Mouse (Mus musculus) embryonic facial prominence, embryonic 11.5 days (tissue): Measurements from ENCODE around the gene Pole2. TPM values are rescaled to one million over a fixed set of nuclear protein-coding genes. Genes with fewer than 3 reads are reported as not detected.
"Not testable (repeated sequence)": the region's sequence is repeated elsewhere in the genome, so short reads cannot be mapped to it uniquely, and the experiment has no call there.

Experiments
- ATAC-seq: fragments of 200-750 bp; cut with Nextera tagmentation; replicated peaks from 2 replicates; pipeline ENCODE4 v1.8.0; 2017; ENCODE audit warnings: low read depth; ENCODE audit not compliant: insufficient number of reproducible peaks, low FRiP score, low TSS enrichment
- DNase-seq: peaks from one replicate; pipeline ENCODE4 v3.0.0-alpha.2; 2015; ENCODE audit warnings: low spot score
- H3K27ac ChIP-seq: fragments of 300-500 bp; sonication (generic); replicated peaks from 2 replicates; pipeline ENCODE4 v1.5.1; 2014; ENCODE audit warnings: mild to moderate bottlenecking, low read depth, low read length, control low read depth
- H3K27me3 ChIP-seq: fragments of 300-500 bp; sonication (generic); 2 replicates; pipeline ENCODE4 v1.6.1; 2014; ENCODE audit warnings: mild to moderate bottlenecking, low read length, moderate library complexity, mixed read lengths; ENCODE audit not compliant: control insufficient read depth, insufficient read depth
- H3K36me3 ChIP-seq: fragments of 300-500 bp; sonication (generic); replicated peaks from 2 replicates; pipeline ENCODE4 v1.6.1; 2014; ENCODE audit warnings: low read depth, mild to moderate bottlenecking, low read length, moderate library complexity, mixed read lengths; ENCODE audit not compliant: control insufficient read depth, insufficient read depth
- H3K4me1 ChIP-seq: fragments of 300-500 bp; sonication (generic); 2 replicates; pipeline ENCODE4 v1.6.1; 2014; ENCODE audit warnings: low read length, mixed read lengths; ENCODE audit not compliant: control insufficient read depth, insufficient read depth
- H3K4me2 ChIP-seq: fragments of 300-500 bp; sonication (generic); 2 replicates; pipeline ENCODE4 v1.6.1; 2014; ENCODE audit warnings: low read depth, mild to moderate bottlenecking, control low read depth, low read length, moderate library complexity
- H3K4me3 ChIP-seq: fragments of 300-500 bp; sonication (generic); 2 replicates; pipeline ENCODE4 v1.5.1; 2014; ENCODE audit warnings: low read depth, low read length, control low read depth
- H3K9ac ChIP-seq: fragments of 300-500 bp; sonication (generic); replicated peaks from 2 replicates; pipeline ENCODE4 v1.6.1; 2014; ENCODE audit warnings: mild to moderate bottlenecking, control low read depth, low read length
- H3K9me3 ChIP-seq: fragments of 300-500 bp; sonication (generic); replicated peaks from 2 replicates; pipeline ENCODE4 v1.6.1; 2016; ENCODE audit warnings: mild to moderate bottlenecking, low read length, inconsistent platforms, mixed read lengths; ENCODE audit not compliant: control insufficient read depth
- WGBS: fragments of 180-500 bp; shearing (Covaris S2); extraction: QIAGEN DNeasy Blood & Tissue Kit; methylation state at CpG from one replicate; pipeline ENCODE4 v1.1.7; 2014; 5-methylcytosine and 5-hydroxymethylcytosine counted together
- polyA plus RNA-seq: library from polyadenylated mRNA; unstranded; fragments of >200 nt; fragmentation: Nextera tagmentation; extraction: Ambion mirVana; gene quantifications from 2 replicates; pipeline ENCODE4 v1.2.1, GENCODE M21; 2014

The Pole2 gene
- polyA plus RNA-seq, 1 experiment from 2014 or later, result 36.5 TPM

DNA sequence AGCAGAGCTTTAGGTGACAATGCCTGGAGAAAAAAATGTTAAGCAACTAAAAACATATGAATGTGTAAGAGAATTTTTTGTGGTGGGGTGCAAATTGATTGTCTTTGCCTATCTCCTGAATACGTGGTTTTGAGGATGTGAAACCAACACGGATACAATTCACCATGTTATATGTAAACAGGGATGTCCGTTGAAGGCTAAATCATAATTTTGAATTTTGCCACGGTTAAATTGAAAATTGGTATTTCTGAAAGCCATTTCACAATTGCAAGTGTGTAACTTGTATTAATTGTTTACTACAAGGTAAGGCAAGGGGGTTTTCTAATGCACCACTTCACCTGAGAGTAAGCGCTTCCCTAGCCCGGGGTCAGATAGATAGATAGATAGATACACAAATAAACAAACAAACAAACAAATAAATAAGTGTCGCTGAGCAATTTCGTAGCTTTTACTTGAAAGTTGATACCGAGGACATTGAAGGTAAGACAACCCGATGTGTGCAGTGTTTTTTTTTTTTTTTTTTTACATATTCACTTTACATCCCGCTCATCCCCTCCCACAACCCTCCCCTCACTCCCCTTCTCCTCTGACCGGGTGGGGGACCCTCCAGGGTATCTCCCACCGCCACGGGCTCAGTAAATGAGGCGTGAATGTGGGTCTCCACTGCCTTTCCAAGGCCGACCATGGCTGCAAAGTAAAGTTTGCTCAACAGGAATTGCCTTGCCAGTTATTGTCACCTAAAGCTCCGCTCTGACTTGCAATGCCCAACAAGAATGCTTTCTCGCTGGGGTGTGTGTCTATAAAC, 60.1 kb downstream of the Pole2 start:
- Histone ChIP-seq H3K9ac (peak overlapping the region; percentile 71), H3K36me3 (no peaks in the 10 kb centered on the region), H3K4me1 (no peaks in the 10 kb centered on the region), H3K9me3 (no peaks in the 10 kb centered on the region), H3K4me2 (peak overlapping the region; percentile 79), H3K27me3 (no peaks in the 10 kb centered on the region), H3K4me3 (peak overlapping the region; percentile 79), H3K27ac (0 out of 2 replicates have a peak overlapping the region, but pooled peaks have one; percentile 36)
- DNase-seq (no peak), ATAC-seq (peak; percentile 16; the same call in 1 of the 2 replicates)
- WGBS, result 8% methylated on average over 18 of the region's 18 CpGs

DNA sequence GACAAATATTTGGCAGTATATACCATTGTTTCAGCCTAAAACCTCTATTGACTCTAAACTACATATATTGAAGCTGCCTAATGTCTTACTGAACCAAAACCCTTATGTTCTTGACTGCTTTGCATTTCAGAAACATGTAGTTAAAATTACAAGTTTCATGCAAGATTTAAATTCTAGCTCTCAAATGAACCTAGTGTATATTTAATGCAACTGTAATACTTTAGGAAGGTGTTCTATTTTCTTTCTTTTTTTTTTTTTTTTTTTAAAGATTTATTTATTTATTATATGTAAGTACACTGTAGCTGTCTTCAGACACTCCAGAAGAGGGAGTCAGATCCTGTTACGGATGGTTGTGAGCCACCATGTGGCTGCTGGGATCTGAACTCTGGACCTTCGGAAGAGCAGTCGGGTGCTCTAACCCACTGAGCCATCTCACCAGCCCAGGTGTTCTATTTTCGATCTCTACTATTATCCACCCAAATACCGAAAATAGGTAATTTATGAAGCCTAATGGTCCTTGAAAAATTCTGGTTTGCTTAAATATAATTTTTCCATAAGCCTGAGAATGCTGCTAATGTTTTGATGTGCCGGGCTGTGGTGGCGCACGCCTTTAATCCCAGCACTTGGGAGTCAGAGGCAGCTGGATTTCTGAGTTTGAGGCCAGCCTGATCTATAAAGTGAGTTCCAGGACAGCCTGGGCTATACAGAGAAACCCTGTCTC, 61.0 kb downstream of the Pole2 start:
- H3K4me3 ChIP-seq, H3K4me1 ChIP-seq, ATAC-seq, H3K4me2 ChIP-seq, DNase-seq, H3K36me3 ChIP-seq, H3K9ac ChIP-seq, H3K9me3 ChIP-seq, H3K27ac ChIP-seq, H3K27me3 ChIP-seq: not testable (repeated sequence)
- WGBS, result 71% methylated on average over 8 of the region's 8 CpGs

DNA sequence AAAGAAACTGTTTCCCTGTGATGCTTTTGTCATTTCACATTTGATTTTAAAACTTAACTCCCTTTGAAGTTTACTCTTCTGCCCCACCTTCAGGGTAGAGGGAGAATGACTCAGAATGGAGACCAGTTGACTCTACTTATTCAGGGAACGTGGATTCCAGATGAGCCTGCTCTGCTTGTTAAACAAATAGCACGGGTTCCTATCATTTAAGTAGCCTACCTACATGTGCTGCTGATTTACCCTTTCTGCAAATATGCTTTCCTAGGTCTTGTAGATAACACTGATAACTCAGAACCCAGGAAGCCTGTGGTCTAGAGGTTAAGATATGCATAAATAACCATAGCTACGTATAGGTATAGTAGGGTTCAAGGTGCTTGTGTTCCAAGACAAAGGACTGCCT, 63.1 kb downstream of the Pole2 start:
- H3K27me3 ChIP-seq, result no peaks in the 10 kb centered on the region
- no peak overlapping the region for H3K4me2 ChIP-seq
- H3K4me3 ChIP-seq, result no peak overlapping the region
- no peaks in the 10 kb centered on the region for H3K36me3 ChIP-seq
- H3K27ac ChIP-seq, result no peak overlapping the region
- no peaks in the 10 kb centered on the region for H3K4me1 ChIP-seq
- ATAC-seq (no peak), DNase-seq (no peak)
- H3K9me3 ChIP-seq, result no peaks in the 10 kb centered on the region
- H3K9ac ChIP-seq, result no peak overlapping the region
- 59% methylated on average over 3 of the region's 3 CpGs for WGBS

DNA sequence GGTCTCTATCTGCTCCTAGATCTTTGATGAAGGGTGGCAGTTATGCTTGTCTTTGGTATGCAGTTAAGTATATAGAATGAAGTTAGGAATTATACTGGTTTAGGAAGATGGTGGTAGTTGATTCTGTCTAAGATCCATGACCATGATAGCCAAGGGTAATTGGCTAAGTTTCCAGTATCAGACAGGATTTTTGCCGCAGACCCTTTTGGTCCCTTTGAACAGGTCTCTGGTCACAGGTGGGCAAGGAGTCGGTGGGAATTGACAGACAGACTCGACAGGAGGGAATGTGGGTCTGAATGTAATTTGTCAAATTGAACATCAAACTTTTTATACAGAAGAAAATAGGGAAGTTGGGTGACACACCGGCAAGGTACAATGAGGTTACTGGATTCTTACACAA, 64.4 kb downstream of the Pole2 start:
- H3K9me3 ChIP-seq, H3K4me2 ChIP-seq, DNase-seq, H3K4me1 ChIP-seq, ATAC-seq, H3K27ac ChIP-seq, H3K9ac ChIP-seq, H3K36me3 ChIP-seq, H3K4me3 ChIP-seq, H3K27me3 ChIP-seq: not testable (repeated sequence)
- 87% methylated on average over 4 of the region's 4 CpGs for WGBS

DNA sequence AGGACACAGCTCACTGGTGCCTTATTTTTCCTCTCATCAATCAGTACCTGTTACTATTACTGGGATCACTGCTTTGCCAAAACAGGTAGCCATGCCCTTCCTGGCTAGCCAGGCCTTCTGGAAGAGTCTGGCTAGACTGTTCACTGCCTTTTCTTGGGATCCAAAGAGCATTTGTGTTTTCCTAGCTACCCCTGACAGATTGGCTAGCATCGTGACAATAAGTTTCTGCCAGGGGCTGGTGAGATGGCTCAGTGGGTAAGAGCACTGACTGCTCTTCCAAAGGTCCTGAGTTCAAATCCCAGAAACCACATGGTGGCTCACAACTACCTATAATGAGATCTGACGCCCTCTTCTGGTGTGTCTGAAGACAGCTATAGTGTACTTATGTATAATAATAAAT, 67.3 kb downstream of the Pole2 start:
- H3K27me3 ChIP-seq, ATAC-seq, DNase-seq, H3K4me3 ChIP-seq, H3K9ac ChIP-seq, H3K9me3 ChIP-seq, H3K4me2 ChIP-seq, H3K4me1 ChIP-seq, H3K27ac ChIP-seq, H3K36me3 ChIP-seq: not testable (repeated sequence)
- WGBS, result 55% methylated on average over 2 of the region's 2 CpGs

DNA sequence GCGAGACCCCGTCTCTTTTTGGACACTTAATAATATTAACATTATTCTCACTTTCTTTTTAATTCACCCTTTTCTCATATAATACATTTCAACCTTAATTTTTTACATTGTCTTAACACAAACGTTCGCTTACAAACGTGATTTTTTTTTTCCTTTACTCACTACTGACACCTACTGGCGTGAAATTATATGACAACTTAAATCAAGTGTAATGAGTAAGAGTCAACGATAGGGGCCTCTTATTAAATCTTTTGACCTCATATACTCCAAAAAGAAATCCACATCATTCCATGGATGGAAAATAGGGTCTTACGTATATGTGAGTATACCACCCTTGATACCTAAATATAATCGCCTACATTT, 68.4 kb downstream of the Pole2 start:
- H3K4me3 ChIP-seq, result no peak overlapping the region
- no peak overlapping the region for H3K4me2 ChIP-seq
- DNase-seq, result peak; percentile 83
- H3K36me3 ChIP-seq, result peaks cover 5% of the 10 kb centered on the region
- ATAC-seq, result no peak
- no peaks in the 10 kb centered on the region for H3K27me3 ChIP-seq
- H3K9me3 ChIP-seq, result no peaks in the 10 kb centered on the region
- no peaks in the 10 kb centered on the region for H3K4me1 ChIP-seq
- H3K9ac ChIP-seq, result no peak overlapping the region
- 7% methylated on average over 9 of the region's 9 CpGs for WGBS
- no peak overlapping the region for H3K27ac ChIP-seq

DNA sequence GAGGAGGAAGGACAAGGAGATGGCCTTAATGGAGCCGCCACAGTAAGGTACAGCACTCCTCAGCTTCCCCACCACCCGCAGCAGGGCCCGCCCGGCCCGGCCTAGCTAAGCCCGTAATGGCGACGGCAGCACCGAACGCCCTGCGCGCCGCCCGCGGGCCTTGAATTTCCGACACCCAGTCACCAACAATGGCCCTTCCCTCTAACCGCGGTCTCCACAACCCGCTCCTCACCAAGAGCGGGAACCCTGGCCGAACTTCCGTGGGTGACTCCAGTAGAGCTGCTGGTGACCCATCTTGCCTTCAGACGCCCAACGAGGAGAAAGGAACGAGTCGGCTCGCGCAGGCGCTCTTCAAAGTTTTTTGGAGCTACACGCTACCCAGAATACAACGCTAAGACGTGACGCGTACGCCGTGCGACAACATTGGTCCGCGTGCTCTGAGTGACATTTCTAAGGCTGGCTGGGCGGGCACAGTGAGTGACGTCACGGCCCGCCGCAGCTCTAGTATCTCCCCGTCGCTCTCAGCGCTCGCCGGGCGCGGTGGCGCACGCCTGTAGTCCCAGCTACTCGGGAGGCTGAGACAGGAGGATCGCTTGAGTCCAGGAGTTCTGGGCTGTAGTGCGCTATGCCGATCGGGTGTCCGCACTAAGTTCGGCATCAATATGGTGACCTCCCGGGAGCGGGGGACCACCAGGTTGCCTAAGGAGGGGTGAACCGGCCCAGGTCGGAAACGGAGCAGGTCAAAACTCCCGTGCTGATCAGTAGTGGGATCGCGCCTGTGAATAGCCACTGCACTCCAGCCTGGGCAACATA, 69.0 kb downstream of the Pole2 start, which contains the start of gene Rps29:
TSS of gene Rps29 (minus strand) at position 422 of the 813 bp plus-strand sequence.
- peak within 1 kb of the TSS; percentile 70 for H3K4me2 ChIP-seq
- H3K4me3 ChIP-seq, result peak within 1 kb of the TSS; percentile 71
- H3K9ac ChIP-seq, result peak within 1 kb of the TSS; percentile 91
- under 1% methylated on average over 57 of the region's 68 CpGs for WGBS
- not testable (repeated sequence) for H3K4me1 ChIP-seq, H3K27me3 ChIP-seq, H3K36me3 ChIP-seq, H3K9me3 ChIP-seq
- peak; percentile 99 for DNase-seq
- peak; percentile 99 for ATAC-seq
- H3K27ac ChIP-seq, result peak within 1 kb of the TSS; percentile 77
